In the genomic region with DNA sequence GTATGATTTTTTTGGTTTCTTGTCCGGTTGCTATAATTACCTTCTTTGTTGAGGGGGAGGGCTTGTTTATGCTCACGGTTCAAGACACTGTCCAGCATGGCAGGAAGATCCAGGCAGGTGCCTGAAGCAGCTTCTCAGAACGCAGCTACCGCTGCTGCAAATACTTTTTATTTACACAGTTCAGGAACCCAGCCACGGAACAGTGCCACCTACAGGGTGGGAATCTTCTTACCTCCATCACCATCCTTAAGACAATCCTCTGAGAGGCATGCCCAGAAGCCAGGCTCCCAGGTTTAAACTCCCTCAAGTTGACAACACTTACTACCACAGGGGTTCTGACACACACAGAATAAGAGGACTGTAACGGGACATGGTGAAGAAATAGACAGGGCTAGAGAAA, we compare ENCODE assay signal across 10 mouse cellular contexts.
A peak's percentile ranks its signal among the peaks of the same experiment; 100 is the strongest.
DNase-seq lines count a peak whose midpoint lies in the region; ATAC-seq and TF ChIP-seq lines count a peak whose summit lies in the region.
"Had no signal": no experiment of that assay in that cellular context is flagged by ENCODE, and none has a peak within 500 bp of the region (broad histone marks: within the 10 kb centered on the region; RNA-seq: fewer than 3 reads in every experiment).

No protein-coding gene starts in this region.

- peak; percentile 49 for DNase-seq in forebrain, embryonic 14.5 days (ENCODE audit: low spot score)
- DNase-seq in forebrain, embryonic 11.5 days (ENCODE audit: low spot score) = no peak
- peak; percentile 43 to 52 for DNase-seq in left cerebral cortex, adult 2 months (ENCODE audit: extremely low spot score in 1 of 2, low spot score in 2 of 2)
- no peak for DNase-seq in left cerebral cortex, adult 8-10 months (ENCODE audit: low spot score in 2 of 2)
- peak; percentile 25 for DNase-seq in A20 (ENCODE audit: low read depth, low spot score)
- peak; percentile 67 for DNase-seq in brain, embryonic 14.5 days (ENCODE audit: low read depth)
- DNase-seq in spleen, adult 12 weeks (ENCODE audit: low spot score) = no peak
- DNase-seq in thymus, postnatal 14 days = no peak

- TF ChIP-seq CTCF in left cerebral cortex, adult 2 months (IDR thresholded peaks at IDR 0.05) = peak; percentile 70
- peak; percentile 44; the same call in 1 of the 2 replicates for TF ChIP-seq CTCF in brain, embryonic 14.5 days (IDR thresholded peaks at IDR 0.05; ENCODE audit: borderline replicate concordance, extremely low read depth, insufficient read depth, insufficient read length)

- no peak overlapping the region for H3K4me2 ChIP-seq in forebrain, embryonic 14.5 days (ENCODE audit: low read length)
- no peak overlapping the region for H3K4me2 ChIP-seq in forebrain, embryonic 11.5 days (ENCODE audit: low read depth, low read length, severe bottlenecking)
- H3K4me2 ChIP-seq: lung, embryonic 15.5 days had no signal

- intact Hi-C loops in left cerebral cortex, adult 2 months (cut with DNase I) = loop anchor here (2.0 to 10.0 kb wide), 3 partner anchors 133 to 345 kb away; a partner anchor contains a TSS

- no peaks in the 10 kb centered on the region for H3K9me3 ChIP-seq in forebrain, embryonic 14.5 days (replicated peaks; ENCODE audit: control insufficient read depth, low read length)
- H3K9me3 ChIP-seq in forebrain, embryonic 11.5 days (ENCODE audit: control insufficient read depth, low read length) = no peaks in the 10 kb centered on the region
- H3K9me3 ChIP-seq: lung, embryonic 15.5 days had no signal

- H3K27me3 ChIP-seq in forebrain, embryonic 14.5 days (replicated peaks; ENCODE audit: control insufficient read depth, insufficient read depth, low read length) = no peaks in the 10 kb centered on the region
- H3K27me3 ChIP-seq in forebrain, embryonic 11.5 days (ENCODE audit: control insufficient read depth, insufficient read depth, low read length) = no peaks in the 10 kb centered on the region
- H3K27me3 ChIP-seq: lung, embryonic 15.5 days had no signal

- no peak overlapping the region for H3K9ac ChIP-seq in forebrain, embryonic 14.5 days (ENCODE audit: low read length)
- H3K9ac ChIP-seq in forebrain, embryonic 11.5 days (ENCODE audit: low read length) = no peak overlapping the region
- H3K9ac ChIP-seq: lung, embryonic 15.5 days had no signal

- ATAC-seq in forebrain, embryonic 14.5 days = no peak
- ATAC-seq in forebrain, embryonic 11.5 days (replicated peaks; ENCODE audit: low FRiP score) = no peak
- ATAC-seq: forebrain, embryonic 16.5 days had no signal

- H3K4me3 ChIP-seq in forebrain, embryonic 14.5 days (ENCODE audit: low read depth, low read length) = no peak overlapping the region
- no peak overlapping the region for H3K4me3 ChIP-seq in forebrain, embryonic 11.5 days (ENCODE audit: low read depth, low read length)
- H3K4me3 ChIP-seq in left cerebral cortex, adult 2 months = no peak overlapping the region
- H3K4me3 ChIP-seq: lung, embryonic 15.5 days had no signal

- no peak overlapping the region for H3K27ac ChIP-seq in forebrain, embryonic 14.5 days (ENCODE audit: low read depth, low read length)
- H3K27ac ChIP-seq in forebrain, embryonic 11.5 days (ENCODE audit: low read depth, low read length) = no peak overlapping the region
- no peak overlapping the region for H3K27ac ChIP-seq in left cerebral cortex, adult 2 months
- H3K27ac ChIP-seq: lung, embryonic 15.5 days had no signal

- no peak for TF ChIP-seq POLR2A in brain, embryonic 14.5 days (IDR thresholded peaks at IDR 0.05; ENCODE audit: borderline replicate concordance, extremely low read depth, insufficient read depth, insufficient read length, poor library complexity, severe bottlenecking)

- 36% methylated on average over 6 of the region's 6 CpGs for WGBS in forebrain, embryonic 14.5 days
- 34% methylated on average over 6 of the region's 6 CpGs for WGBS in forebrain, embryonic 11.5 days

- no peaks in the 10 kb centered on the region for H3K36me3 ChIP-seq in forebrain, embryonic 14.5 days (ENCODE audit: control insufficient read depth, insufficient read depth, low read length)
- no peaks in the 10 kb centered on the region for H3K36me3 ChIP-seq in forebrain, embryonic 11.5 days (ENCODE audit: control insufficient read depth, insufficient read depth, low read length)
- H3K36me3 ChIP-seq: lung, embryonic 15.5 days had no signal

- peaks cover 29% of the 10 kb centered on the region; the same call in 1 of the 2 replicates for H3K4me1 ChIP-seq in forebrain, embryonic 14.5 days (ENCODE audit: control insufficient read depth, insufficient read depth, low read length)
- H3K4me1 ChIP-seq in forebrain, embryonic 11.5 days (replicated peaks; ENCODE audit: control insufficient read depth, insufficient read depth, low read length) = peaks cover 11% of the 10 kb centered on the region; the same call in 1 of the 2 replicates
- H3K4me1 ChIP-seq: lung, embryonic 15.5 days had no signal

Comparison
In these comparisons a context has a peak if more than half of its experiments do, and no peak if none do; other contexts are left out.
1. DNase-seq: peak in forebrain, embryonic 14.5 days (single experiment), left cerebral cortex, adult 2 months (2 of 2), A20 (single experiment) and brain, embryonic 14.5 days (single experiment); none in forebrain, embryonic 11.5 days (single experiment), left cerebral cortex, adult 8-10 months (0 of 2), spleen, adult 12 weeks (single experiment) and thymus, postnatal 14 days (single experiment).